In genomic region chr12:4523688-4524298, GRCm38 (mm10) we compare ENCODE assay signal across 10 mouse cellular contexts. TPM values are rescaled to one million over a fixed set of nuclear protein-coding genes. Genes with fewer than 3 reads are reported as not detected.
DNase-seq lines count a peak whose midpoint lies in the region; ATAC-seq lines count a peak whose summit lies in the region.
"Had no signal": no experiment of that assay in that cellular context is flagged by ENCODE, and none has a peak within 500 bp of the region (broad histone marks: within the 10 kb centered on the region; RNA-seq: fewer than 3 reads in every experiment).

No protein-coding gene starts in this region.

- H3K36me3 ChIP-seq in embryonic facial prominence, embryonic 15.5 days, result no peaks in the 10 kb centered on the region
- H3K36me3 ChIP-seq in hindbrain, embryonic 15.5 days, result no peaks in the 10 kb centered on the region
- H3K36me3 ChIP-seq in neural tube, embryonic 15.5 days, result no peaks in the 10 kb centered on the region

- DNase-seq in kidney, postnatal 10 days, result peak; percentile 13
- DNase-seq in kidney, adult 9 months, result no peak
- DNase-seq in thymus, postnatal 14 days, result no peak
- no peak for DNase-seq in right cerebral cortex, postnatal 36 days (ENCODE audit: low spot score in 2 of 2)
- no peak for DNase-seq in kidney, postnatal 36 days
- DNase-seq: lung, adult 2 months had no signal

- 29% methylated on average over 9 of the region's 9 CpGs for WGBS in embryonic facial prominence, embryonic 15.5 days
- 9% methylated on average over 9 of the region's 9 CpGs for WGBS in hindbrain, embryonic 15.5 days
- WGBS in neural tube, embryonic 15.5 days, result 14% methylated on average over 9 of the region's 9 CpGs

- no peak overlapping the region for H3K4me3 ChIP-seq in embryonic facial prominence, embryonic 15.5 days (replicated peaks)
- H3K4me3 ChIP-seq in hindbrain, embryonic 15.5 days, result no peak overlapping the region
- H3K4me3 ChIP-seq in neural tube, embryonic 15.5 days (replicated peaks), result no peak overlapping the region

- no peaks in the 10 kb centered on the region for H3K9me3 ChIP-seq in embryonic facial prominence, embryonic 15.5 days (replicated peaks)
- H3K9me3 ChIP-seq in hindbrain, embryonic 15.5 days, result no peaks in the 10 kb centered on the region
- H3K9me3 ChIP-seq in neural tube, embryonic 15.5 days (replicated peaks), result no peaks in the 10 kb centered on the region

- H3K4me2 ChIP-seq in embryonic facial prominence, embryonic 15.5 days (replicated peaks), result peak overlapping the region; percentile 34; the same call in 1 of the 2 replicates
- peak overlapping the region; percentile 29 for H3K4me2 ChIP-seq in hindbrain, embryonic 15.5 days
- H3K4me2 ChIP-seq in neural tube, embryonic 15.5 days, result peak overlapping the region; percentile 41

- no peak for ATAC-seq in embryonic facial prominence, embryonic 15.5 days (ENCODE audit: insufficient number of reproducible peaks, low FRiP score, low TSS enrichment, low read depth)
- ATAC-seq in hindbrain, embryonic 15.5 days (ENCODE audit: low FRiP score, low read depth), result peak; percentile 83
- peak; percentile 64 for ATAC-seq in neural tube, embryonic 15.5 days (ENCODE audit: low FRiP score)
- ATAC-seq: Patski had no signal

- peaks cover 28% of the 10 kb centered on the region for H3K4me1 ChIP-seq in embryonic facial prominence, embryonic 15.5 days
- peaks cover 32% of the 10 kb centered on the region for H3K4me1 ChIP-seq in hindbrain, embryonic 15.5 days (replicated peaks)
- peaks cover 32% of the 10 kb centered on the region for H3K4me1 ChIP-seq in neural tube, embryonic 15.5 days

- peak overlapping the region; percentile 85 for H3K27ac ChIP-seq in embryonic facial prominence, embryonic 15.5 days (replicated peaks)
- peak overlapping the region; percentile 70 for H3K27ac ChIP-seq in hindbrain, embryonic 15.5 days (replicated peaks)
- peak overlapping the region; percentile 83 for H3K27ac ChIP-seq in neural tube, embryonic 15.5 days (replicated peaks)

- H3K27me3 ChIP-seq in embryonic facial prominence, embryonic 15.5 days, result no peaks in the 10 kb centered on the region
- no peaks in the 10 kb centered on the region for H3K27me3 ChIP-seq in hindbrain, embryonic 15.5 days
- no peaks in the 10 kb centered on the region for H3K27me3 ChIP-seq in neural tube, embryonic 15.5 days (replicated peaks)

- H3K9ac ChIP-seq in embryonic facial prominence, embryonic 15.5 days, result no peak overlapping the region
- H3K9ac ChIP-seq in hindbrain, embryonic 15.5 days, result no peak overlapping the region
- no peak overlapping the region for H3K9ac ChIP-seq in neural tube, embryonic 15.5 days (replicated peaks)

RNA-seq across cellular contexts. Expression of gene Ncoa1, which starts 46.8 kb away (rescaled TPM):
- 14.1 and 15.3 TPM in 2 replicates for polyA plus RNA-seq in embryonic facial prominence, embryonic 15.5 days (2015; fragmentation: Nextera tagmentation; extraction: Ambion mirVana)
- 14.1 and 16.8 TPM in 2 replicates for polyA plus RNA-seq in hindbrain, embryonic 15.5 days (2015; fragmentation: Nextera tagmentation; extraction: Ambion mirVana)
- 13.7 and 15.8 TPM in 2 replicates for polyA plus RNA-seq in neural tube, embryonic 15.5 days (2015; fragmentation: Nextera tagmentation; extraction: Ambion mirVana)
